Mouse (Mus musculus): Measurements from ENCODE around the gene Tnfrsf14. TPM values are rescaled to one million over a fixed set of nuclear protein-coding genes. Genes with fewer than 3 reads are reported as not detected.

The Tnfrsf14 gene
- total and polyA plus RNA-seq, 3 experiments = 6.1 to 18.8 (median 7.0) TPM

GRCm38 (mm10) chr4:154957289-154957993 is 29.1 kb upstream of the Tnfrsf14 start:
- Histone ChIP-seq H3K27me3 (ENCODE audit: control insufficient read depth, insufficient read depth, low read length) (peaks cover 16% of the 10 kb centered on the region), H3K79me2 (replicated peaks; ENCODE audit: control insufficient read depth, insufficient read depth, low read length) (no peaks in the 10 kb centered on the region), H3K36me3 (ENCODE audit: control insufficient read depth, insufficient read depth, low read length) (no peaks in the 10 kb centered on the region), H3K4me3 (no peak overlapping the region), H3K4me1 (ENCODE audit: control insufficient read depth, insufficient read depth, low read length) (no peaks in the 10 kb centered on the region; the same call in 1 of the 2 replicates), H3K27ac (no peak overlapping the region), H3K9ac (ENCODE audit: low read depth, low read length) (no peak overlapping the region)
- 56% methylated on average over 13 of the region's 13 CpGs for WGBS
- no peak for DNase-seq
- intact Hi-C loops (cut with DNase I) = no loop called here
- no peak for TF ChIP-seq CTCF (IDR thresholded peaks at IDR 0.05)
- TF ChIP-seq POLR2A (IDR thresholded peaks at IDR 0.05; ENCODE audit: insufficient read depth, low read depth, low read length) = no peak
- TF ChIP-seq EP300 (IDR thresholded peaks at IDR 0.05; ENCODE audit: insufficient read depth, low read depth, low read length) = no peak

- H3K9ac ChIP-seq (ENCODE audit: low read depth, low read length) = no peak overlapping the region
- no peaks in the 10 kb centered on the region for H3K36me3 ChIP-seq (ENCODE audit: control insufficient read depth, insufficient read depth, low read length)
- intact Hi-C loops (cut with DNase I) = no loop called here
- H3K79me2 ChIP-seq (replicated peaks; ENCODE audit: control insufficient read depth, insufficient read depth, low read length) = no peaks in the 10 kb centered on the region
- H3K27me3 ChIP-seq (ENCODE audit: control insufficient read depth, insufficient read depth, low read length) = peaks cover 16% of the 10 kb centered on the region
- TF ChIP-seq CTCF (IDR thresholded peaks at IDR 0.05) (no peak), EP300 (IDR thresholded peaks at IDR 0.05; ENCODE audit: insufficient read depth, low read depth, low read length) (no peak), POLR2A (IDR thresholded peaks at IDR 0.05; ENCODE audit: insufficient read depth, low read depth, low read length) (no peak)
- no peak overlapping the region for H3K4me3 ChIP-seq
- H3K4me1 ChIP-seq (ENCODE audit: control insufficient read depth, insufficient read depth, low read length) = no peaks in the 10 kb centered on the region; the same call in 1 of the 2 replicates
- 49% methylated on average over 9 of the region's 9 CpGs for WGBS
- no peak overlapping the region for H3K27ac ChIP-seq
- DNase-seq = no peak
Measured at GRCm38 (mm10) chr4:154956604-154957003, 28.2 kb upstream of the Tnfrsf14 start.

- 5% methylated on average over 26 of the region's 26 CpGs for WGBS
- H3K27me3 ChIP-seq (ENCODE audit: control insufficient read depth, insufficient read depth, low read length) = peaks cover 8% of the 10 kb centered on the region
Measured at GRCm38 (mm10) chr4:154952461-154953241, 24.3 kb upstream of the Tnfrsf14 start.

GRCm38 (mm10) chr4:154949589-154949982 is 21.2 kb upstream of the Tnfrsf14 start:
- H3K79me2 ChIP-seq (replicated peaks; ENCODE audit: control insufficient read depth, insufficient read depth, low read length) = no peaks in the 10 kb centered on the region
- intact Hi-C loops (cut with DNase I) = no loop called here
- H3K27me3 ChIP-seq (ENCODE audit: control insufficient read depth, insufficient read depth, low read length) = peaks cover 5% of the 10 kb centered on the region
- H3K9ac ChIP-seq (ENCODE audit: low read depth, low read length) = no peak overlapping the region
- no peak overlapping the region for H3K27ac ChIP-seq
- no peaks in the 10 kb centered on the region for H3K4me1 ChIP-seq (ENCODE audit: control insufficient read depth, insufficient read depth, low read length)
- H3K4me3 ChIP-seq = no peak overlapping the region
- TF ChIP-seq EP300 (IDR thresholded peaks at IDR 0.05; ENCODE audit: insufficient read depth, low read depth, low read length) (no peak), CTCF (IDR thresholded peaks at IDR 0.05) (no peak), POLR2A (IDR thresholded peaks at IDR 0.05; ENCODE audit: insufficient read depth, low read depth, low read length) (no peak)
- WGBS = 14% methylated on average over 16 of the region's 16 CpGs
- H3K36me3 ChIP-seq (ENCODE audit: control insufficient read depth, insufficient read depth, low read length) = no peaks in the 10 kb centered on the region
- DNase-seq = peak in 1 of 2 experiments; percentile 13

More at GRCm38 (mm10) chr4:154952461-154953241, 24.3 kb upstream of the Tnfrsf14 start:
- intact Hi-C loops (cut with DNase I) = no loop called here
- no peaks in the 10 kb centered on the region for H3K79me2 ChIP-seq (replicated peaks; ENCODE audit: control insufficient read depth, insufficient read depth, low read length)
- peak in 1 of 2 experiments; percentile 12 for DNase-seq
- H3K27ac ChIP-seq = no peak overlapping the region
- TF ChIP-seq CTCF (IDR thresholded peaks at IDR 0.05) (no peak), POLR2A (IDR thresholded peaks at IDR 0.05; ENCODE audit: insufficient read depth, low read depth, low read length) (no peak), EP300 (IDR thresholded peaks at IDR 0.05; ENCODE audit: insufficient read depth, low read depth, low read length) (no peak)
- H3K36me3 ChIP-seq (ENCODE audit: control insufficient read depth, insufficient read depth, low read length) = no peaks in the 10 kb centered on the region
- no peak overlapping the region for H3K9ac ChIP-seq (ENCODE audit: low read depth, low read length)
- H3K4me1 ChIP-seq (ENCODE audit: control insufficient read depth, insufficient read depth, low read length) = no peaks in the 10 kb centered on the region
- H3K4me3 ChIP-seq = no peak overlapping the region

GRCm38 (mm10) chr4:154948940-154949588 is 20.7 kb upstream of the Tnfrsf14 start:
- Histone ChIP-seq H3K79me2 (replicated peaks; ENCODE audit: control insufficient read depth, insufficient read depth, low read length) (no peaks in the 10 kb centered on the region), H3K27me3 (ENCODE audit: control insufficient read depth, insufficient read depth, low read length) (peaks cover 5% of the 10 kb centered on the region), H3K9ac (ENCODE audit: low read depth, low read length) (no peak overlapping the region), H3K4me3 (no peak overlapping the region), H3K27ac (no peak overlapping the region), H3K36me3 (ENCODE audit: control insufficient read depth, insufficient read depth, low read length) (no peaks in the 10 kb centered on the region), H3K4me1 (ENCODE audit: control insufficient read depth, insufficient read depth, low read length) (peaks cover under 1% of the 10 kb centered on the region; the same call in 1 of the 2 replicates)
- intact Hi-C loops (cut with DNase I) = no loop called here
- TF ChIP-seq POLR2A (IDR thresholded peaks at IDR 0.05; ENCODE audit: insufficient read depth, low read depth, low read length) (no peak), CTCF (IDR thresholded peaks at IDR 0.05) (no peak), EP300 (IDR thresholded peaks at IDR 0.05; ENCODE audit: insufficient read depth, low read depth, low read length) (no peak)
- peak in 1 of 2 experiments; percentile 15 for DNase-seq
- 70% methylated on average over 6 of the region's 6 CpGs for WGBS
